Mouse (Mus musculus) thymus, postnatal 36 days (tissue): ENCODE data around the gene Amhr2.

Experiments used
- DNase-seq, 2 experiments: peaks; one replicate each; pipeline ENCODE4 v3.0.0; 2022; ENCODE audit warnings: mixed read lengths in 2 of 2

The Amhr2 gene

GRCm38 (mm10) chr15:102471727-102472126 is 26.6 kb downstream of the Amhr2 start:
- no peak for DNase-seq

- no peak for DNase-seq
These were observed 28.1 kb downstream of the Amhr2 start for GRCm38 (mm10) chr15:102473246-102473645.

- no peak for DNase-seq
These were observed 29.4 kb downstream of the Amhr2 start for GRCm38 (mm10) chr15:102474520-102474919.

GRCm38 (mm10) chr15:102483136-102483535 is 38.0 kb downstream of the Amhr2 start:
- no peak for DNase-seq

GRCm38 (mm10) chr15:102485853-102486252 is 40.7 kb downstream of the Amhr2 start:
- no peak for DNase-seq

- no peak for DNase-seq
These were observed 42.5 kb downstream of the Amhr2 start for GRCm38 (mm10) chr15:102487664-102488063.

- no peak for DNase-seq
These were observed 53.2 kb downstream of the Amhr2 start for GRCm38 (mm10) chr15:102498322-102498721.

GRCm38 (mm10) chr15:102499370-102499769 is 54.2 kb downstream of the Amhr2 start:
- no peak for DNase-seq

- DNase-seq = no peak
These were observed 54.7 kb downstream of the Amhr2 start for GRCm38 (mm10) chr15:102499851-102500250.

GRCm38 (mm10) chr15:102500479-102500878 is 55.3 kb downstream of the Amhr2 start:
- no peak for DNase-seq

GRCm38 (mm10) chr15:102501084-102501814 is 56.1 kb downstream of the Amhr2 start:
- DNase-seq = no peak

- DNase-seq = no peak
These were observed 57.2 kb downstream of the Amhr2 start for GRCm38 (mm10) chr15:102502254-102502840.

GRCm38 (mm10) chr15:102503447-102503846 is 58.3 kb downstream of the Amhr2 start, which contains the start of gene Gm10337:
Gene Gm10337 (plus strand): TSS chr15:102503722.
- DNase-seq = no peak
